Mouse (Mus musculus) cerebellum, postnatal 10 days (tissue): ENCODE measurements around the gene Npy4r.

Experiments
- DNase-seq, 2 experiments: peaks; one replicate each; pipeline ENCODE4 v3.0.0; 2021; ENCODE audit warnings: mixed read lengths in 2 of 2

Npy4r gene

GRCm38 (mm10) chr14:34152342-34152741 lies at the start of gene Npy4r:
Npy4r (minus strand) TSS chr14:34152489.
- peak; percentile 17 to 39 for DNase-seq

- peak; percentile 79 to 81 for DNase-seq
Measured at GRCm38 (mm10) chr14:34201231-34202035, 49.1 kb upstream of the Npy4r start, which contains the start of gene Gprin2. Gprin2 (minus strand) TSS chr14:34201653.

- peak; percentile 74 for DNase-seq
Measured at GRCm38 (mm10) chr14:34200738-34201230, 48.5 kb upstream of the Npy4r start.

- DNase-seq, result peak in 1 of 2 experiments; percentile 34
Measured at GRCm38 (mm10) chr14:34196706-34197105, 44.4 kb upstream of the Npy4r start.

- DNase-seq, result peak; percentile 67 to 82
Measured at GRCm38 (mm10) chr14:34195466-34195865, 43.2 kb upstream of the Npy4r start.

- DNase-seq, result no peak
Measured at GRCm38 (mm10) chr14:34193879-34194278, 41.6 kb upstream of the Npy4r start.

- no peak for DNase-seq
Measured at GRCm38 (mm10) chr14:34190361-34190760, 38.1 kb upstream of the Npy4r start.

- DNase-seq, result peak; percentile 67 to 68
Measured at GRCm38 (mm10) chr14:34188629-34189028, 36.3 kb upstream of the Npy4r start.

- DNase-seq, result no peak
Measured at GRCm38 (mm10) chr14:34183101-34183500, 30.8 kb upstream of the Npy4r start.

- DNase-seq, result no peak
Measured at GRCm38 (mm10) chr14:34179351-34179750, 27.1 kb upstream of the Npy4r start.

GRCm38 (mm10) chr14:34171107-34171506 lies 18.8 kb upstream of the Npy4r start:
- no peak for DNase-seq

GRCm38 (mm10) chr14:34155752-34156151 lies 3.5 kb upstream of the Npy4r start:
- no peak for DNase-seq

- DNase-seq, result peak; percentile 86 to 91
Measured at GRCm38 (mm10) chr14:34154601-34155337, 2.5 kb upstream of the Npy4r start.

- no peak for DNase-seq
Measured at GRCm38 (mm10) chr14:34142915-34143314, 9.4 kb downstream of the Npy4r start.

- DNase-seq, result no peak
Measured at GRCm38 (mm10) chr14:34142316-34142715, 10.0 kb downstream of the Npy4r start.

GRCm38 (mm10) chr14:34139671-34140664 lies 12.3 kb downstream of the Npy4r start:
- no peak for DNase-seq

- no peak for DNase-seq
Measured at GRCm38 (mm10) chr14:34135391-34135790, 16.9 kb downstream of the Npy4r start.

GRCm38 (mm10) chr14:34131216-34131615 lies 21.1 kb downstream of the Npy4r start:
- no peak for DNase-seq

GRCm38 (mm10) chr14:34121691-34122090 lies 30.6 kb downstream of the Npy4r start:
- no peak for DNase-seq

- no peak for DNase-seq
Measured at GRCm38 (mm10) chr14:34120923-34121351, 31.4 kb downstream of the Npy4r start.

- DNase-seq, result no peak
Measured at GRCm38 (mm10) chr14:34120016-34120910, 32.0 kb downstream of the Npy4r start.
